ENCODE assay signal across 20 mouse cellular contexts in the genomic region with DNA sequence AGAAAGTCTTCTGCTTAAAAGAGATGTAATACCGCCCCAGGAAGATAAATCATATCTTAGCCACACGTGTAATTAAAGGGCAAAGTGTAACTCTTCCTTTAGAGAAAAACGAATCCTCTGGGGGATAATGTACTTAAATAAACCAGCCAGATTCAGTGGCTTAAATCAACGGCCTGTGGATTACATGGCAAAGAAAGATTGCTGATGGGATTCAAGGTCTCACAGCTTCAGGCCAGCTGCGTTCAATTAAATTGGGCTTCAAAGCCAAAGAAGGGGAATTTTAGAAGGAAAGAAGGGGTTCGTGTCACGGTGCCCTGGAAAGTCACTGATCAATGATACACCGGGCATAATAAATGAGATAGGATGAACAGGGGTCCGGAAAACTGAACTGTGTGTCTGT.
DNase-seq lines count a peak whose midpoint lies in the region; ATAC-seq lines count a peak whose summit lies in the region.
"Had no signal": no experiment of that assay in that cellular context is flagged by ENCODE, and none has a peak within 500 bp of the region (broad histone marks: within the 10 kb centered on the region; RNA-seq: fewer than 3 reads in every experiment).

No protein-coding gene starts in this region.

- H3K9me3 ChIP-seq in hindbrain, embryonic 14.5 days (ENCODE audit: control insufficient read depth, low read length) = no peaks in the 10 kb centered on the region
- H3K9me3 ChIP-seq in hindbrain, embryonic 12.5 days (replicated peaks) = no peaks in the 10 kb centered on the region
- H3K9me3 ChIP-seq in embryonic facial prominence, embryonic 11.5 days (replicated peaks; ENCODE audit: control insufficient read depth, low read length) = no peaks in the 10 kb centered on the region
- H3K9me3 ChIP-seq in midbrain, embryonic 14.5 days (ENCODE audit: control insufficient read depth, low read length) = no peaks in the 10 kb centered on the region
- H3K9me3 ChIP-seq: heart, embryonic 10.5 days; limb, embryonic 13.5 days; liver, embryonic 13.5 days; neural tube, embryonic 13.5 days had no signal

- H3K27ac ChIP-seq in hindbrain, embryonic 14.5 days = no peak overlapping the region
- H3K27ac ChIP-seq in hindbrain, embryonic 12.5 days = no peak overlapping the region
- no peak overlapping the region for H3K27ac ChIP-seq in embryonic facial prominence, embryonic 11.5 days (replicated peaks; ENCODE audit: low read depth, low read length)
- no peak overlapping the region for H3K27ac ChIP-seq in midbrain, embryonic 14.5 days (replicated peaks; ENCODE audit: low read depth, low read length)
- H3K27ac ChIP-seq: heart, embryonic 10.5 days; limb, embryonic 13.5 days; liver, embryonic 13.5 days; neural tube, embryonic 13.5 days had no signal

- WGBS in hindbrain, embryonic 14.5 days = 53% methylated on average over 9 of the region's 9 CpGs
- 49% methylated on average over 9 of the region's 9 CpGs for WGBS in hindbrain, embryonic 12.5 days
- WGBS in embryonic facial prominence, embryonic 11.5 days = 40% methylated on average over 9 of the region's 9 CpGs
- 54% methylated on average over 9 of the region's 9 CpGs for WGBS in midbrain, embryonic 14.5 days

- ATAC-seq in hindbrain, embryonic 14.5 days (ENCODE audit: low FRiP score) = no peak
- no peak for ATAC-seq in hindbrain, embryonic 12.5 days (ENCODE audit: low FRiP score)
- ATAC-seq in embryonic facial prominence, embryonic 11.5 days (replicated peaks; ENCODE audit: insufficient number of reproducible peaks, low FRiP score, low TSS enrichment, low read depth) = no peak
- ATAC-seq in midbrain, embryonic 14.5 days (ENCODE audit: low FRiP score, low TSS enrichment) = no peak

- no peaks in the 10 kb centered on the region for H3K4me1 ChIP-seq in hindbrain, embryonic 14.5 days (replicated peaks; ENCODE audit: control insufficient read depth, insufficient read depth, low read length)
- no peaks in the 10 kb centered on the region; the same call in 1 of the 2 replicates for H3K4me1 ChIP-seq in hindbrain, embryonic 12.5 days
- H3K4me1 ChIP-seq in embryonic facial prominence, embryonic 11.5 days (ENCODE audit: control insufficient read depth, insufficient read depth, low read length) = no peaks in the 10 kb centered on the region
- H3K4me1 ChIP-seq in midbrain, embryonic 14.5 days (ENCODE audit: control insufficient read depth, insufficient read depth, low read length) = no peaks in the 10 kb centered on the region
- H3K4me1 ChIP-seq: heart, embryonic 10.5 days; limb, embryonic 13.5 days; liver, embryonic 13.5 days; neural tube, embryonic 13.5 days had no signal

- H3K27me3 ChIP-seq in hindbrain, embryonic 14.5 days (ENCODE audit: control insufficient read depth, insufficient read depth, low read length) = no peaks in the 10 kb centered on the region
- no peaks in the 10 kb centered on the region for H3K27me3 ChIP-seq in hindbrain, embryonic 12.5 days
- no peaks in the 10 kb centered on the region for H3K27me3 ChIP-seq in embryonic facial prominence, embryonic 11.5 days (ENCODE audit: control insufficient read depth, insufficient read depth, low read length)
- no peaks in the 10 kb centered on the region for H3K27me3 ChIP-seq in midbrain, embryonic 14.5 days (ENCODE audit: control insufficient read depth, insufficient read depth, low read length)
- H3K27me3 ChIP-seq: limb, embryonic 13.5 days; liver, embryonic 13.5 days; neural tube, embryonic 13.5 days had no signal

- peak; percentile 45 for DNase-seq in hindbrain, embryonic 14.5 days (ENCODE audit: low spot score)
- peak; percentile 54 for DNase-seq in embryo, embryonic 10.5 days (ENCODE audit: low spot score)
- peak; percentile 43 for DNase-seq in embryonic facial prominence, embryonic 11.5 days (ENCODE audit: low spot score)
- peak; percentile 59 for DNase-seq in midbrain, embryonic 14.5 days
- DNase-seq in adrenal gland, adult 2 months = no peak
- DNase-seq in layer of hippocampus, postnatal 25 days (ENCODE audit: extremely low spot score in 1 of 2, low spot score in 1 of 2) = no peak
- DNase-seq in frontal cortex, postnatal 14 days (ENCODE audit: low spot score in 2 of 2) = no peak
- DNase-seq: cerebellum, adult 11-12 months; cerebellum, postnatal 10 days; kidney, adult 8-10 months; kidney, postnatal 25 days; liver, embryonic 13.5 days; lung, adult 2 months; lung, postnatal 14 days; retina, postnatal 1 day; thymus, postnatal 25 days had no signal

- no peak overlapping the region for H3K9ac ChIP-seq in hindbrain, embryonic 14.5 days
- no peak overlapping the region for H3K9ac ChIP-seq in hindbrain, embryonic 12.5 days
- no peak overlapping the region for H3K9ac ChIP-seq in embryonic facial prominence, embryonic 11.5 days (replicated peaks; ENCODE audit: low read length)
- no peak overlapping the region for H3K9ac ChIP-seq in midbrain, embryonic 14.5 days (replicated peaks; ENCODE audit: low read length)
- H3K9ac ChIP-seq: limb, embryonic 13.5 days; liver, embryonic 13.5 days; neural tube, embryonic 13.5 days had no signal

- H3K4me2 ChIP-seq in hindbrain, embryonic 14.5 days (replicated peaks) = no peak overlapping the region
- no peak overlapping the region for H3K4me2 ChIP-seq in hindbrain, embryonic 12.5 days (replicated peaks)
- no peak overlapping the region for H3K4me2 ChIP-seq in embryonic facial prominence, embryonic 11.5 days (ENCODE audit: low read depth, low read length)
- no peak overlapping the region for H3K4me2 ChIP-seq in midbrain, embryonic 14.5 days (ENCODE audit: low read length)
- H3K4me2 ChIP-seq: limb, embryonic 13.5 days; liver, embryonic 13.5 days; neural tube, embryonic 13.5 days had no signal

- no peak overlapping the region for H3K4me3 ChIP-seq in hindbrain, embryonic 14.5 days (replicated peaks; ENCODE audit: low read length)
- no peak overlapping the region for H3K4me3 ChIP-seq in hindbrain, embryonic 12.5 days
- no peak overlapping the region for H3K4me3 ChIP-seq in embryonic facial prominence, embryonic 11.5 days (ENCODE audit: low read depth, low read length)
- no peak overlapping the region for H3K4me3 ChIP-seq in midbrain, embryonic 14.5 days (replicated peaks; ENCODE audit: low read depth, low read length)
- H3K4me3 ChIP-seq: heart, embryonic 10.5 days; limb, embryonic 13.5 days; liver, embryonic 13.5 days; neural tube, embryonic 13.5 days had no signal

- H3K36me3 ChIP-seq in hindbrain, embryonic 14.5 days (replicated peaks; ENCODE audit: control insufficient read depth, insufficient read depth) = no peaks in the 10 kb centered on the region
- no peaks in the 10 kb centered on the region for H3K36me3 ChIP-seq in hindbrain, embryonic 12.5 days
- no peaks in the 10 kb centered on the region for H3K36me3 ChIP-seq in embryonic facial prominence, embryonic 11.5 days (replicated peaks; ENCODE audit: control insufficient read depth, insufficient read depth, low read depth, low read length)
- H3K36me3 ChIP-seq in midbrain, embryonic 14.5 days (ENCODE audit: control insufficient read depth, insufficient read depth, low read length) = no peaks in the 10 kb centered on the region
- H3K36me3 ChIP-seq: heart, embryonic 10.5 days; limb, embryonic 13.5 days; liver, embryonic 13.5 days; neural tube, embryonic 13.5 days had no signal

Comparison
In these comparisons a context has a peak if more than half of its experiments do, and no peak if none do; other contexts are left out.
1. DNase-seq: peak in hindbrain, embryonic 14.5 days (single experiment), embryo, embryonic 10.5 days (single experiment), embryonic facial prominence, embryonic 11.5 days (single experiment) and midbrain, embryonic 14.5 days (single experiment); none in adrenal gland, adult 2 months (single experiment), layer of hippocampus, postnatal 25 days (0 of 2) and frontal cortex, postnatal 14 days (0 of 2).